Mouse (Mus musculus) limb, embryonic 12.5 days (tissue): ENCODE data around the gene 1300017J02Rik. TPM values are rescaled to one million over a fixed set of nuclear protein-coding genes. Genes with fewer than 3 reads are reported as not detected.

Experiments used
- ATAC-seq: fragments of 200-750 bp; cut with Nextera tagmentation; 2 replicates; pipeline ENCODE4 v1.8.0; 2017; ENCODE audit warnings: low read depth, moderate TSS enrichment; ENCODE audit not compliant: insufficient number of reproducible peaks, insufficient read depth, low FRiP score, low TSS enrichment
- H3K27ac ChIP-seq: fragments of 300-500 bp; sonication (generic); 2 replicates; pipeline ENCODE4 v1.5.1; 2016; ENCODE audit warnings: mild to moderate bottlenecking, moderate library complexity
- H3K27me3 ChIP-seq: fragments of 300-500 bp; sonication (generic); 2 replicates; pipeline ENCODE4 v1.6.1; 2016; ENCODE audit warnings: mild to moderate bottlenecking, moderate library complexity
- H3K36me3 ChIP-seq: fragments of 300-500 bp; sonication (generic); 2 replicates; pipeline ENCODE4 v1.6.1; 2016; ENCODE audit warnings: mild to moderate bottlenecking, moderate library complexity
- H3K4me1 ChIP-seq: fragments of 300-500 bp; sonication (generic); replicated peaks from 2 replicates; pipeline ENCODE4 v1.6.1; 2016
- H3K4me2 ChIP-seq: fragments of 300-500 bp; sonication (generic); 2 replicates; pipeline ENCODE4 v1.6.1; 2016; ENCODE audit warnings: mild to moderate bottlenecking, moderate library complexity
- H3K4me3 ChIP-seq: fragments of 300-500 bp; sonication (generic); replicated peaks from 2 replicates; pipeline ENCODE4 v1.5.1; 2016; ENCODE audit warnings: mild to moderate bottlenecking
- H3K9ac ChIP-seq: fragments of 300-500 bp; sonication (generic); replicated peaks from 2 replicates; pipeline ENCODE4 v1.6.1; 2016; ENCODE audit warnings: mild to moderate bottlenecking, moderate library complexity
- H3K9me3 ChIP-seq: fragments of 300-500 bp; sonication (generic); 2 replicates; pipeline ENCODE4 v1.6.1; 2016; ENCODE audit warnings: mild to moderate bottlenecking, moderate library complexity
- WGBS: fragments of 180-500 bp; shearing (Covaris S2); methylation state at CpG from one replicate; pipeline ENCODE4 v1.1.7; 2016; 5-methylcytosine and 5-hydroxymethylcytosine counted together
- polyA plus RNA-seq: library from polyadenylated mRNA; unstranded; fragments of >200 nt; fragmentation: Nextera tagmentation; extraction: Ambion mirVana; gene quantifications from 2 replicates; pipeline ENCODE4 v1.2.1, GENCODE M21; 2016

1300017J02Rik gene
- polyA plus RNA-seq, 1 experiment from 2014 or later, result 3.8 TPM

DNA sequence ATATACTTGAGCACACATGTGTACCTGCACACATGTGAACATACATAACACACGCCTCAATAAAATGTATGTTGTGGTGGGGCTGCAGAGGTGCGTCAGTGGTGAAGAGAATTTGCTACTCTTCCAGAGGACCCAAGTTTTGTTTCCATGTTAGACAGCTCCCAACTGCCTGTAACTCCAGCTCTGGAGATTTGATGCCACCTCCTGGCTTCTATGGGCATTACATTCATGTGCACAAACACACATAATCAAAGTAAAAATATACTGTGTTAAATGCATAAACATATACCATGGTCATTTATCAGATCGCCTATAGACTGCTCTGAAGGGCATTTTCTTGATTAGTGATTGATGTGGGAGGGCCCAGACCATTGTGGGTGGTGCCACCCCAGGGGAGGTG is 2.2 kb downstream of the 1300017J02Rik start:
- H3K4me2 ChIP-seq, result no peak overlapping the region
- no peaks in the 10 kb centered on the region for H3K9me3 ChIP-seq
- peaks cover 13% of the 10 kb centered on the region for H3K4me1 ChIP-seq
- H3K36me3 ChIP-seq, result peaks cover 5% of the 10 kb centered on the region
- H3K27me3 ChIP-seq, result no peaks in the 10 kb centered on the region
- H3K27ac ChIP-seq, result no peak overlapping the region
- no peak overlapping the region for H3K4me3 ChIP-seq
- H3K9ac ChIP-seq, result no peak overlapping the region
- 60% methylated on average over 3 of the region's 3 CpGs for WGBS
- peak; percentile 35 for ATAC-seq

DNA sequence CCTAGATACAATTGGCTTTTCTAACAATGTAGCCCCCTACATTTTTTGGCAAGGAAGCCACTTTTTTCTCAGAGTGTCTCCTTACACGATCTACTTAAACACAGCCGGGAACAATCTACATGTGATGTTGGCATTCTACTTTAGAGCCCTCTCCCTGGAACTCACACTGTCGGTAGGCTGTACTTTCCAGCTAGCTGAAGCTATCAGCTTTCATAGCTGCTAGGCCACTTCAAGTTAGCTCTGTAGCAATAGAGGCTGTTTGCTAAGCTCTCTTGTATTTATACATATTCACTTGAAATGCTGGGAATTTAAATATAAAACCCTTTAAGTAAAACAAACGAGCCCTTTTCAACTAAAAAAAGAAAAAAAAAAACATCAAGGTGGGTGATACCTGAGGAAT is 2.6 kb downstream of the 1300017J02Rik start:
- Histone ChIP-seq H3K9me3 (no peaks in the 10 kb centered on the region), H3K9ac (no peak overlapping the region), H3K4me1 (peaks cover 10% of the 10 kb centered on the region), H3K27me3 (no peaks in the 10 kb centered on the region), H3K36me3 (peaks cover under 1% of the 10 kb centered on the region; the same call in 1 of the 2 replicates), H3K4me2 (no peak overlapping the region), H3K4me3 (no peak overlapping the region), H3K27ac (no peak overlapping the region)
- 85% methylated on average over 4 of the region's 4 CpGs for WGBS
- no peak for ATAC-seq

DNA sequence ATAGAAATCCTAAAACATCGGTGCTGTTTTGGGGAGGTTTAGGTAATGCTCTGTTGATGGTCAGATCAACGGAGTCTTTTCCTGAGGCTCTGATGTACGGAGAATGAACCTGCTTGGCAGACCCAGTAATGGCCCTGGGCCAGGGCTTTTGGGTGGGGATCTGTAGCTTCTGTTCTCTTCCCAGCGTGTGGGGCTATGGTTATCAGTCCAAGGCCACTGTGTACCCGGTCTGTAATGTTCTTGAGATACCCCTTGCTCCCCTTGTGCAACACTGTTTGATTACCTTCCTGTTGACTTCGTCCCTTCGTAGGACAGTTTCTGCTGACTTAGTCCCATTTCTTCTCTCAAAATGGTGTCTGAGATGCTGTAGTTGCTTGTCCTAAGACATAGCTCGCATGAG is 3.8 kb downstream of the 1300017J02Rik start:
- no peak overlapping the region for H3K4me2 ChIP-seq
- WGBS, result 94% methylated on average over 8 of the region's 8 CpGs

DNA sequence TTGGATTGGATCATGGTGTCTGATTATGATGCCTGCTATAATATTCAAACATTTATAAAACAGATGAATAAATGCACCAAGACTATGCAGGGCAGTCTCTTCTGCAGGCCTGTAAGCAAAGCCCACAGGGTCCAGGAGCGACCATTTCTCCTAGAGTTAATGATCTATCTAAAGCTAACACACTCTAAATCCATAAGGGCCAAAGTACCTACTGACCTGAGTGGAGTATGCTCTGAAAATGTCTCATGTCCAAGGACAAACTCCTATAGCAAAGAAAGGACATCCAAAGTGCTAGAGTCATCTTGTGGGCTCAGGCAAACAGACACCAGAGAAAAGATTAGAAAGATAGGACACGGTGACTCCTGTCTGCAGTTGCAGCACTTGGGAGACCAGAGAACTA is 10.4 kb downstream of the 1300017J02Rik start:
- Histone ChIP-seq H3K4me3 (no peak overlapping the region), H3K27me3 (no peaks in the 10 kb centered on the region), H3K4me1 (no peaks in the 10 kb centered on the region), H3K36me3 (no peaks in the 10 kb centered on the region), H3K9ac (no peak overlapping the region), H3K27ac (no peak overlapping the region), H3K4me2 (no peak overlapping the region), H3K9me3 (no peaks in the 10 kb centered on the region)
- no peak for ATAC-seq
- WGBS, result 86% methylated on average over 2 of the region's 2 CpGs

More for the DNA sequence above, 3.8 kb downstream of the 1300017J02Rik start:
- Histone ChIP-seq H3K4me1 (no peaks in the 10 kb centered on the region), H3K27ac (no peak overlapping the region), H3K36me3 (no peaks in the 10 kb centered on the region), H3K9ac (no peak overlapping the region), H3K4me3 (no peak overlapping the region), H3K9me3 (no peaks in the 10 kb centered on the region), H3K27me3 (no peaks in the 10 kb centered on the region)
- no peak for ATAC-seq

DNA sequence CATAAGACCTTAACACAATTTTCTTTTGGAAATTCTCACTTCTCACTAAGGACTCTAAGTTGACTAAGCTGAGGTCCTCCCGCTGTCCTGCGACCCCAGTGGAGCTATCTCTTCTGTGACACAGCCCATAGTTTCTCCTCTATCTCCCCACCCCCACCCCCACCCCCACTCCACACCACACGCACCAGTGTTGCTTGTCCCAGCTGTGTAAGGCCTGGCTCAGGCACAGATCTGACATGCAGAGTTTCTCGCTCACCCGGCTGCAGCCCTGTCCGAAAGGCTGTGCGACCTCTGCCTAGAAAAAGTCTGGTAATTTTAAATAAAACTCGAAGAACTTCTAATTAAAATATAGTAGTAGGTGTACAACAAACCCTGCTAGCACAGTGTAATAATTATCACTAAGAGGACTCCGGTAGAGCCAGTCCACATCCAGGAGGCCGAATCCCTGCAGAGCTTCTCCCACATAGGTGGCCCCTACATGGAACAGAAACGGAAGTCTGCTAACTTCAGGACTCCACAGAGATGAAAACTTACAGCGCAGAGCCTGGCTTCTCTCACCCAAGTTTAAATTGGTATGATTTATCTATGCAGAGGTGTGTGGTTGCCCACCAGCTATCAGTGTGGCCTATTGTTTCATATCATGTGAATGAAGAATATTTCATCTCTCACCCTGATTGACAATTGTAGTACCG is 16.2 kb downstream of the 1300017J02Rik start:
- H3K4me3 ChIP-seq, result no peak overlapping the region
- no peak overlapping the region for H3K4me2 ChIP-seq
- 87% methylated on average over 13 of the region's 13 CpGs for WGBS
- ATAC-seq, result no peak
- H3K27ac ChIP-seq, result no peak overlapping the region
- no peaks in the 10 kb centered on the region for H3K9me3 ChIP-seq
- H3K4me1 ChIP-seq, result no peaks in the 10 kb centered on the region
- H3K27me3 ChIP-seq, result no peaks in the 10 kb centered on the region
- H3K36me3 ChIP-seq, result no peaks in the 10 kb centered on the region
- H3K9ac ChIP-seq, result no peak overlapping the region

DNA sequence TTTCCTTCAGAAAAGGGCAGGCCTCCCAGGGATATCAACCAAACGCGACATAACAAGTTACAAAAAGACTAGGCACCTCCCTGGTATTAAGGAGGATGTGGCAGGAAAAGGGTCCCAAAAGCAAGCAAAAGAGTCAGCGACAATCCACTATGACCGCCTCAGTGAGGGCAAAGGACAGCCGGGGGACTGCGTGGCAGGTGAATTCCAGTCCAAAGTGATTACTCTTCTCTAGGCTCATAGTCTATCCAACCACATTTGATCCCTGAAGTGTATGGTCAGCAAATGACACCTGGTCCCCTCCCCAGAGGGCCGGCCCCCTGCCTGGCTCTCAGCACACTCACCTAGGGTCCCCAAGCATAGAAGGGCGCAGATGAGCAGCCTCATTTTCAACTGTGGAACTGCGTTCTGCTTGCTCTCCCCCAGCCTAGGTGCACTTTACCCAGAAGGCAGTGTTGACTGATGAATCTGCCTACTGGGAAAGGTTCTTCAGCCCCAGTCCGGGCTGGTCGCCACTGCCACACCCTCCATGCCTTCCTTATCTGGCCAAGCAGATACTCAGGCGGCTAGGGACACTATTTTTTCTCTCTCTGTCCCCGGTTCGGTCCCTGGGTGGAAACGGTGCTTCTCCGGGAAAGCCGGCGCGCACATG is 16.9 kb downstream of the 1300017J02Rik start:
- H3K4me1 ChIP-seq, result no peaks in the 10 kb centered on the region
- H3K36me3 ChIP-seq, result no peaks in the 10 kb centered on the region
- 85% methylated on average over 19 of the region's 19 CpGs for WGBS
- no peak overlapping the region for H3K4me2 ChIP-seq
- H3K9ac ChIP-seq, result no peak overlapping the region
- no peak overlapping the region for H3K27ac ChIP-seq
- no peaks in the 10 kb centered on the region for H3K9me3 ChIP-seq
- no peak for ATAC-seq
- no peaks in the 10 kb centered on the region for H3K27me3 ChIP-seq
- no peak overlapping the region for H3K4me3 ChIP-seq

DNA sequence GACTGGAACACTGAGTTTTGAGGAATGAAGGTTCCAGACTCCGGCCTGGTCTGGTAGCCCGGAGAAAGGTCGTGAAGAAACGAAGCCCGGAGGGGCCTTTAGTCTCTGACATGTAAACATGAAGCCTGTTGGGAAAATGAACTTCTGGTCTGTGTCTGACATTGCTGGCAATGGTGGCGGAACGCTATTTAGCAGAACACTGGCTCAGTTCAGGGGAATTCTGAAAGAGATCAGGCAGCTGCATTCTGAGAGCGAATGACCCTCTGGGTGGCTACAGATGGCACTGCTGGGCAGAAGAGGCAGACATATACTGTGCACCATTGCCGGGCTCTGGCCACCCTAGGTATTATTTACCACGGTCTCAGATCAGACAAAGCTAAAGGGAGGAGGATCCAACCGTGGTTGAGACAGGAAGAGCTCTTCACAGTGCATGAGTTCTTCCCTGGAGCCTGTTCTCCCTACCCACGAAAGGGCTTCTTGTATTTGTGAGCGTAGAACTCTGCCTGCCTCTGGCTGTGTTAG is 17.9 kb downstream of the 1300017J02Rik start:
- no peaks in the 10 kb centered on the region for H3K27me3 ChIP-seq
- WGBS, result 78% methylated on average over 13 of the region's 13 CpGs
- H3K4me3 ChIP-seq, result no peak overlapping the region
- no peaks in the 10 kb centered on the region for H3K4me1 ChIP-seq
- H3K36me3 ChIP-seq, result no peaks in the 10 kb centered on the region
- ATAC-seq, result no peak
- no peak overlapping the region for H3K9ac ChIP-seq
- H3K4me2 ChIP-seq, result no peak overlapping the region
- H3K9me3 ChIP-seq, result no peaks in the 10 kb centered on the region
- 0 out of 2 replicates have a peak overlapping the region, but pooled peaks have one; percentile 12 for H3K27ac ChIP-seq

DNA sequence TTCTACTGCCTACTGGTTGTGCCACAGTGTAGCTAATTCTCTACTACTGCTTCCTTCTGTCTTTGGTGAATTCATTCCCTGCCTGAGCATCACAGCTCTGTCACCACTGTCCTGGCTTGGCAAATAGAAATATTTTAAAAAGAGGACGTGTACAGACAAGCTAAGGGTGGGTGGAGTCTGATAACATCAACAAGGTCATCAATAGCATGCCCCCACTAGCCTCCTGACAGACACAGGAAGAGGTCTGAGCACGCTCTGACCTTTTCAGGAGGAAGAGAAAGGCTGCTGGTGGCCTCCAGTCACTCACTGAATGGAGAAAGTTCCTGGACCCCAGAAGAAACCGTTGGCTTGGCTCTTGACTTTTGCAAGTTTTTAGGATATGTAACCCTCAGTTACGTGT is 18.5 kb downstream of the 1300017J02Rik start:
- H3K9me3 ChIP-seq, result no peaks in the 10 kb centered on the region
- H3K9ac ChIP-seq, result no peak overlapping the region
- no peak for ATAC-seq
- H3K4me1 ChIP-seq, result no peaks in the 10 kb centered on the region
- 65% methylated on average over 4 of the region's 4 CpGs for WGBS
- no peak overlapping the region for H3K27ac ChIP-seq
- no peaks in the 10 kb centered on the region for H3K36me3 ChIP-seq
- H3K27me3 ChIP-seq, result no peaks in the 10 kb centered on the region
- no peak overlapping the region for H3K4me3 ChIP-seq
- H3K4me2 ChIP-seq, result no peak overlapping the region

DNA sequence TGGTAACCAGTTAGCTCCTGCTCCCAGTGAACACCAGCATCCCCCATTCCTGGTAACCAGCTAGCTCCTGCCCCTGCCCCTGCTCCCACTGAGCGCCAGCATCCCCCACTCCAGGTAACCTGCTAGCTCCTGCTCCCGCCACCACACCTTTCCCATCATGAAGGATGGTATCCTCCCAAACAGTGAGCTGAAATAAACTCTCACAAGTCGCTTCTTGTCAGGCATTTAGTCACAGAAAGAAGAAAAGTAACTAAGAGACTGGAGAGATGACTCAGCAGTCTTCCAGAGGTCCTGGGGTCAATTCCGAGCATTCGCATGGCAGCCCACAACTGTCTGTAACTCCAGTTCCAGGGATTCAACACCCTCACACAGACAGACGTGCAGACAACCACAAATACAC is 28.0 kb downstream of the 1300017J02Rik start:
- Histone ChIP-seq H3K4me2 (no peak overlapping the region), H3K9ac (no peak overlapping the region), H3K4me3 (no peak overlapping the region), H3K27ac (no peak overlapping the region), H3K36me3 (no peaks in the 10 kb centered on the region), H3K27me3 (no peaks in the 10 kb centered on the region), H3K9me3 (no peaks in the 10 kb centered on the region), H3K4me1 (no peaks in the 10 kb centered on the region)
- ATAC-seq, result no peak
- WGBS, result 83% methylated on average over 6 of the region's 6 CpGs

DNA sequence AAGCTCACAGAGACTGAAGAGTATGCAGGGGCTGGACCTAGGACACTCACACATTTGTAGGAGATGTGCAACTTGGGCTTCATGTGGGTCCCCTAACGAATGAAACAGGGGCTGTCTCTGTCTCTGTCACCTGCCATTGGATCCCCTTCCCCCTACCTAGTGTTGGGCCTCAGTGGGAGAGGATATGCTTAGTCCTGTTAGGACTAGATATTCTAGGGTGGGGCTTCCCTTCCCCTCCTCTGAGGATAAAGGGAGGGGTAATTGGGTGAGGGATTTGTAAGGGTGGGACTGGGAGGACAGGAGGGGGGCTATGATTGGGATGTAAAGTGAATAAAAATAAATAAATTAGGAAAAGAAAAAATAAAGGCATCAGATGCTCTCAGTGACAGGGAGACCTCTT is 29.2 kb downstream of the 1300017J02Rik start:
- H3K4me2 ChIP-seq, result no peak overlapping the region
- H3K27me3 ChIP-seq, result no peaks in the 10 kb centered on the region
- no peak overlapping the region for H3K4me3 ChIP-seq
- no peak overlapping the region for H3K9ac ChIP-seq
- no peaks in the 10 kb centered on the region for H3K36me3 ChIP-seq
- no peak overlapping the region for H3K27ac ChIP-seq
- H3K4me1 ChIP-seq, result no peaks in the 10 kb centered on the region
- no peaks in the 10 kb centered on the region for H3K9me3 ChIP-seq
- ATAC-seq, result no peak
- WGBS, result 54% methylated on average over 1 of the region's 1 CpGs

DNA sequence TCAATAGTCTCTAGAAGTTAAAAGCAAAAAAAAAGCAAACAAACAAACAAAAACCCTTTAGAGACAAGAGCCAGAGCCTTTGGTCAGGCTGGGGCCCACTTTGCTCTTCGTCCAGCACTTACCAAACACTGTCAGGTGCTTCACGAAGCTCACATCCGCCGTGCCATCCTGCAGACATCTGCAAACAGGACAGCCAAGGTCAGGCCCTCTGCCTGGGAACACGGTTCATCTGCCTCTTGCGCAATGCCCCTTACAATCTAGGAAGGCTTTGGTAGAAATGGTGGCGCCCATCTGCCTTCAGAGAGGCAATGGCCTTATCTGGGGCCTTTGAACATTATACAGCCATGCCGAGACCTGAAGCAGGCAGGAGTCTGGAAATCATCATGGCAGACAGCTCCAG is 30.1 kb downstream of the 1300017J02Rik start:
- WGBS, result 64% methylated on average over 8 of the region's 8 CpGs
- H3K36me3 ChIP-seq, result no peaks in the 10 kb centered on the region

More for the DNA sequence above, 30.1 kb downstream of the 1300017J02Rik start:
- Histone ChIP-seq H3K4me3 (no peak overlapping the region), H3K4me1 (no peaks in the 10 kb centered on the region), H3K27me3 (no peaks in the 10 kb centered on the region), H3K9me3 (no peaks in the 10 kb centered on the region), H3K27ac (no peak overlapping the region), H3K4me2 (no peak overlapping the region), H3K9ac (no peak overlapping the region)
- no peak for ATAC-seq
